Mouse (Mus musculus) inflammation-experienced regulatory T-cells, adult 16 weeks (primary cell): Measurements from ENCODE around the gene Scamp2. TPM values are rescaled to one million over a fixed set of nuclear protein-coding genes. Genes with fewer than 3 reads are reported as not detected.

Source experiments
- polyA plus RNA-seq: library from polyadenylated mRNA; unstranded; fragments of 100-300 nt; shearing (Covaris generic); gene quantifications from one replicate; pipeline ENCODE4 v1.2.1, GENCODE M21; 2017

Gene Scamp2
- 121 TPM for polyA plus RNA-seq

GRCm38 (mm10) chr9:57560861-57561710, at the start of gene Scamp2:
Scamp2 (plus strand) TSS chr9:57560943.

GRCm38 (mm10) chr9:57521056-57521911, 39.5 kb upstream of the Scamp2 start, which contains the start of gene Cox5a:
Cox5a (plus strand) TSS chr9:57521274.

GRCm38 (mm10) chr9:57537044-57537727, 23.6 kb upstream of the Scamp2 start, which contains the start of gene Fam219b:
Fam219b (plus strand) TSS chr9:57537528.

GRCm38 (mm10) chr9:57552139-57552887, 8.4 kb upstream of the Scamp2 start, which contains the start of gene Mpi:
Mpi (minus strand) TSS chr9:57552763.

DNA sequence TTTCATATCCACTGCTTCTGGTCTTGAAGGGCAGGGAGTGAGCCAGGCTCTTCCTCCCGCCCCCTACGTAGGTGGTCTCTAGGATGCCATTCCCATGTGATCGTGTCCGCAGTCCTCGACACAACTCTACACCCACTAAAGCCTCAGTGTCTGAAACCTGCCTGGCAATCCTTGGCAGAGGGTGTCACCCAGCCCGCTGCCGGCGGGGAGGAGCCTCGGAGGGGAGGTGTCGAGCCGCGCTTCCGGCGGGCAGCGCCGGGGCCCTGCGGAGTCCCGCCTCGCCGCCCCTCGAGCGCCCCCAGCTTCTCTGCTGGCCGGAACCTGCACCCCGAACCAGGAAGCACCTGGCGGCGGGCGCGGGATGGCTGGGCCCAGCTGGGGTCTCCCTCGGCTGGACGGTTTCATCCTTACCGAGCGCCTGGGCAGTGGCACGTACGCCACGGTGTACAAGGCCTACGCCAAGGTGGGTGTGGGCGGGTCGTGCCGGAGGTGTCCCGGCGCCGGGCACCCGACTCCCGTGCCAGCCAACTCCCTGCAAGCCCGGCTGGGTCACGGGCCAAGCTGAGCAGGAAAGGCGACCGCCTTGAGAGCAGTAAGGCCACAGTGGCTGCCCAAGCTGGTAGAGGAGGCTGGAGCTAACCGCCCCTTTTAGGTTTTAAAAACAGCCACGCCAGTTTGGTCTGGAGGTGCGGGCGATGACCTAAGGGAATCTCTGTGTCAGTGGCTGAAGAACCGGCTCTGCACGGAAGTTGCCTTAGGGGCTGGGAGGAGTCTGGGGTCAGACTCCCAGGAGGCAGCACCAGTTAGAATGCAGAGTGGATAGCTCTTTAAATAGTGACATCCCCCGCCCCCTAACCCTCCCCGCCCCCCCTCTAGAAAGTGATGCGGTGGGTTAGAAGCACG, 28.7 kb downstream of the Scamp2 start, which contains the start of gene Ulk3:
Ulk3 (plus strand) TSS at position 229 of the 903 bp plus-strand sequence.

GRCm38 (mm10) chr9:57606139-57606851, 45.6 kb downstream of the Scamp2 start, which contains the start of gene Cplx3:
Cplx3 (minus strand) TSS chr9:57606281.

DNA sequence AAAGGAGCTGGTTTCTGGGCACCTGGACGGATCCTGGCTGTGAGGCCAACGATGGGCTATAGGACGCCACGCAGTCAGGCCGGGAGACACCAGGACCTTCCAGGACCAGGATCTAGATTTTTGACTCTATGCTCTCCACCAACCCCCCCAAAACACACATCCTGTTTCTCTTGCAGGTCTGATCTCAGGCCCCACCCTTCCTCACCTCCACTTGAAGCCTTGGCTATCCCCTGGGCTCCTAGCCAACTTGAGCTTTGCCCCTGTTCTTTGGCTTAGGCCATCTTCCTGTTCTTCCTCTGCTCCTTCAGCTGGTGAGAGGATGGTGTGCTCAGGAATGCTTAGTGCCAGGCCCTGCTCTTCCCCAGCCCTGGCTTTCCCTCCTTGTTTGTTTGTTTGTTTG, 59.9 kb downstream of the Scamp2 start, which contains the start of gene Lman1l:
Lman1l (minus strand) TSS at position 101 of the 400 bp plus-strand sequence.

Other genes starting within 250 kb of the Scamp2 start
- 185 TPM for gene Ppcdc, start 120.8 kb upstream of the Scamp2 start, polyA plus RNA-seq
- 0.73 TPM for gene Scamp5, start 92.9 kb upstream of the Scamp2 start, polyA plus RNA-seq
- gene Rpp25, start 56.9 kb upstream of the Scamp2 start, polyA plus RNA-seq, result not detected
- 235 TPM for gene Cox5a, start 39.7 kb upstream of the Scamp2 start, polyA plus RNA-seq
- gene Fam219b, start 23.4 kb upstream of the Scamp2 start, polyA plus RNA-seq, result 16.4 TPM
- gene Mpi, start 8.2 kb upstream of the Scamp2 start, polyA plus RNA-seq, result 22.8 TPM
- 98.6 TPM for gene Ulk3, start 28.5 kb downstream of the Scamp2 start, polyA plus RNA-seq
- not detected for gene Cplx3, start 45.3 kb downstream of the Scamp2 start, polyA plus RNA-seq
- 0.20 TPM for gene Lman1l, start 59.8 kb downstream of the Scamp2 start, polyA plus RNA-seq
- 193 TPM for gene Csk, start 92.7 kb downstream of the Scamp2 start, polyA plus RNA-seq
- gene Cyp1a2, start 122.8 kb downstream of the Scamp2 start, polyA plus RNA-seq, result not detected
- 1.0 TPM for gene Cyp1a1, start 127.0 kb downstream of the Scamp2 start, polyA plus RNA-seq
- 58.7 TPM for gene Edc3, start 147.6 kb downstream of the Scamp2 start, polyA plus RNA-seq
- gene Clk3, start 204.9 kb downstream of the Scamp2 start, polyA plus RNA-seq, result 183 TPM